Mouse (Mus musculus): ENCODE data around the gene Focad. TPM values are rescaled to one million over a fixed set of nuclear protein-coding genes. Genes with fewer than 3 reads are reported as not detected.

Focad gene
- polyA plus RNA-seq, 1 experiment from 2014 or later, result 20.8 TPM

DNA sequence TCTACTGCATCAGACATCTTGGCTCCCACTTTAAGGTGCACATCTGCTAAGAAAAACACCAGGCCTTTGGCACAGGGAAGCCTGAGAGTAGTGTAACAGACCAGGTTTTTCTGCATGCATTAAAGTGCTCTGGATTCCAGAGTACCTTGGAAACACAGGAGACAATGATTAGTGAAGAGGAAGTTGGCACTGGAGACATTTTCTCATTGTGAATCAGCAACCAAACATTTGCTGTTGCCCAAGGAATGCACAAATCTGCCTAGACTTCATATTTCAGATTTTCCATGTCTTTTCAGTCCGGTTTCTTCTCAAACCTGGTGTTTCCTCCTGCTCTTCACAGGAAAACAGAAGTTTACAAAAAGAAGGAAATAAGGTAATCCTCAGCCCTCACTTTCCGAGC is 317.9 kb downstream of the Focad start:
- H3K4me3 ChIP-seq (ENCODE audit: low read depth, low read length), result no peak overlapping the region
- H3K4me2 ChIP-seq, result no peak overlapping the region
- no peaks in the 10 kb centered on the region for H3K9me3 ChIP-seq (ENCODE audit: low read depth, low read length)
- H3K9ac ChIP-seq, result no peak overlapping the region
- no peak for TF ChIP-seq CTCF (IDR thresholded peaks at IDR 0.05; ENCODE audit: low read depth)
- no peak for ATAC-seq (ENCODE audit: insufficient read depth)
- H3K4me1 ChIP-seq (ENCODE audit: insufficient read depth), result peaks cover 2% of the 10 kb centered on the region; the same call in 1 of the 2 replicates
- 0 out of 2 replicates have a peak, but pooled peaks cover 4% of the 10 kb centered on the region for H3K36me3 ChIP-seq (ENCODE audit: insufficient read depth)
- no peak overlapping the region for H3K27ac ChIP-seq (ENCODE audit: low read depth)
- DNase-seq, result no peak
- 75% methylated on average over 2 of the region's 2 CpGs for WGBS
- no peaks in the 10 kb centered on the region for H3K27me3 ChIP-seq (ENCODE audit: insufficient read depth, low read length)

DNA sequence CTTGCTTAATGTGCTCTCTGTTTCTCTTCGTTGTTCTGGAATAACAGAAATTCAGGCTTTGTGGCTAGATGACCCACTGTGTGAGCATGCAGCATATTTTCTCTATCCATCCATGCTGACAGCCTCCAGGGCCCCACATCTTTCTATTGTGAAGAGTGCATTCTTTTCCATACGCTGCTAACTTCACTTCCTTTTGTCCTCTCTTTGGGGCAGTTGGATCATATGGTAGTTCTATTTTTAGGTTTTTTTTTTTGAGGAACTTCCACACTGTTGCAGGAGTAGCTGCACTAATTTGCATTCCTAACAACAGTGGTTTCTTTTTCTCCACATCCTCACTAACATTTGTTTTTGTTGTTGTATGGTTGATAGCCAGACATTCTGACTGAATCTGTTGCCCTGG is 320.6 kb downstream of the Focad start:
- Histone ChIP-seq H3K4me1 (ENCODE audit: insufficient read depth) (0 out of 2 replicates have a peak, but pooled peaks cover 2% of the 10 kb centered on the region), H3K9ac (no peak overlapping the region), H3K27ac (ENCODE audit: low read depth) (no peak overlapping the region), H3K4me3 (ENCODE audit: low read depth, low read length) (no peak overlapping the region), H3K9me3 (ENCODE audit: low read depth, low read length) (no peaks in the 10 kb centered on the region), H3K36me3 (ENCODE audit: insufficient read depth) (no peaks in the 10 kb centered on the region), H3K4me2 (no peak overlapping the region), H3K27me3 (ENCODE audit: insufficient read depth, low read length) (no peaks in the 10 kb centered on the region)
- 51% methylated on average over 2 of the region's 2 CpGs for WGBS
- ATAC-seq (ENCODE audit: insufficient read depth) (no peak), DNase-seq (no peak)
- no peak for TF ChIP-seq CTCF (IDR thresholded peaks at IDR 0.05; ENCODE audit: low read depth)

DNA sequence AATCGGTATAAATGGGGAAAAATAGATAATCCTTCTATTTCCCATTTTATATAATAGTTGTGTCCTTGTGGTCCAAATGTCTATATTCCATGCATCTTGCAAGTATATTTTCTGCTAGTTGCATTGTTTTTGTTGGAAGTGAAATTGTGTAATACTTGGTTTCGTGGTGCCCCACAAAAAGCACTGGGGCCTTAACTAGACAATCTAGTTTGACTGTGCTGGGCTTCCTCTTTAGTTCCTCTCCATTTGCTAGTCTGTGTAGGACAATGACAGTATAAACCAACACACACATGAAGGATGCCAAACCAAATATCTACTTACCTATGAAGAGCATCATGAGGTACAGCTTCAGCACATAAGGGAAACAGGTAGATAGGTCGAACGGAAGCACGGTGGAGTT is 324.9 kb downstream of the Focad start:
- ATAC-seq (ENCODE audit: insufficient read depth), result no peak

DNA sequence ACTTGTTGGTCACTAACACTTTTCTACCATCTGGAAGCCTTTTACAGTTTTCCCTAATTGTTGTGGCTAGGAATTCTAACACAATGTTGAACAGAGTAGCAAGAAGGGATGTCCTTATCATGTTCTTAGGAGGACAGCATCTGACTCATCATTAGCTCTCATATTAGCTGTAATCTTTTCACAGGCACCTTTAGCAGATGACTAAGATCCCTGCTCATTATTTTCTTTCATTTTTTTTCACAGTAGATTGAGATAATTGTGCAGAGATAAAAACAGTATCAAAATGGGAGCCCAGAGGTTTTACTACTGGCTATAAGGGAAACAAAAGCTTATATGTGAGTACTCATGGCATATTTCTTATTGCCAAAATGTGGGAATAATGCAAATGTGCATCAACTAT is 330.1 kb downstream of the Focad start:
- Histone ChIP-seq H3K4me3 (ENCODE audit: low read depth, low read length) (no peak overlapping the region), H3K4me2 (no peak overlapping the region), H3K27ac (ENCODE audit: low read depth) (no peak overlapping the region), H3K9ac (no peak overlapping the region), H3K9me3 (ENCODE audit: low read depth, low read length) (no peaks in the 10 kb centered on the region), H3K4me1 (ENCODE audit: insufficient read depth) (no peaks in the 10 kb centered on the region), H3K27me3 (ENCODE audit: insufficient read depth, low read length) (no peaks in the 10 kb centered on the region), H3K36me3 (ENCODE audit: insufficient read depth) (no peaks in the 10 kb centered on the region)
- DNase-seq (no peak), ATAC-seq (ENCODE audit: insufficient read depth) (no peak)
- no peak for TF ChIP-seq CTCF (IDR thresholded peaks at IDR 0.05; ENCODE audit: low read depth)

More for the DNA sequence above, 324.9 kb downstream of the Focad start:
- no peaks in the 10 kb centered on the region for H3K27me3 ChIP-seq (ENCODE audit: insufficient read depth, low read length)
- H3K9me3 ChIP-seq (ENCODE audit: low read depth, low read length), result no peaks in the 10 kb centered on the region
- no peak for DNase-seq
- H3K4me2 ChIP-seq, result no peak overlapping the region
- H3K9ac ChIP-seq, result no peak overlapping the region
- TF ChIP-seq CTCF (IDR thresholded peaks at IDR 0.05; ENCODE audit: low read depth), result no peak
- no peak overlapping the region for H3K4me3 ChIP-seq (ENCODE audit: low read depth, low read length)
- 0 out of 2 replicates have a peak, but pooled peaks cover 2% of the 10 kb centered on the region for H3K4me1 ChIP-seq (ENCODE audit: insufficient read depth)
- WGBS, result 93% methylated on average over 5 of the region's 5 CpGs
- H3K36me3 ChIP-seq (ENCODE audit: insufficient read depth), result no peaks in the 10 kb centered on the region
- H3K27ac ChIP-seq (ENCODE audit: low read depth), result no peak overlapping the region

DNA sequence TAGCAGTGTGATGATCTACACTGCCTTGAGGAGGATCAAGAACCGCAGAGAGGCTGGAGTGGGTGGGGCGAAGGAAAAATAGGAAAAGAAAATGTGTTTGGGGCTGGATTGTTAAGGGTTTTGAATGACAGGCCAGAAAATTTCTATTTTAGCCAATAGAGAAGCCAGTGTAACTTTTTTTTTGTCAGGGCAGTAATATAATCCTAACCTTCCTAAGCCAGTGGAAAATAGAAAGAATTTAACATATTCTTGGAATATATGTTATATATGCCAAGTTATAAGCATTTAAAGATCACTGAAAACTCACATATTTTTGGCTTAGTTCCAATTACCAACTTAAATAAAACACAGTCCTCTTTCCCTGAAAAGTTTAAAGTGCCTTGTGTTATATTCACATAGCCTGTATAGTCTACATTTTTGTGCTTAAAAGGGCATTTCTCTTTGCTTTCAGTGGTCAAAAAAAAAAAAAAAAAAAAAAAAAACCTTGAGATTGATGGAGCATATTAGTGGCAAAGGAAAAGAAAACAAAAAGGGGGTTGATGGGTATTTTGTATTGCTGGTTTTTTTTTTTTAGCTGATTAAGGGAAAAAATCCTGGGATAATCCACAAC is 333.3 kb downstream of the Focad start:
- Histone ChIP-seq H3K4me3 (ENCODE audit: low read depth, low read length) (no peak overlapping the region), H3K27ac (ENCODE audit: low read depth) (no peak overlapping the region), H3K9ac (no peak overlapping the region), H3K4me2 (no peak overlapping the region), H3K9me3 (ENCODE audit: low read depth, low read length) (no peaks in the 10 kb centered on the region), H3K36me3 (ENCODE audit: insufficient read depth) (no peaks in the 10 kb centered on the region), H3K27me3 (ENCODE audit: insufficient read depth, low read length) (no peaks in the 10 kb centered on the region), H3K4me1 (ENCODE audit: insufficient read depth) (no peaks in the 10 kb centered on the region)
- DNase-seq (peak; percentile 18), ATAC-seq (ENCODE audit: insufficient read depth) (no peak)
- no peak for TF ChIP-seq CTCF (IDR thresholded peaks at IDR 0.05; ENCODE audit: low read depth)
- 84% methylated on average over 2 of the region's 2 CpGs for WGBS

DNA sequence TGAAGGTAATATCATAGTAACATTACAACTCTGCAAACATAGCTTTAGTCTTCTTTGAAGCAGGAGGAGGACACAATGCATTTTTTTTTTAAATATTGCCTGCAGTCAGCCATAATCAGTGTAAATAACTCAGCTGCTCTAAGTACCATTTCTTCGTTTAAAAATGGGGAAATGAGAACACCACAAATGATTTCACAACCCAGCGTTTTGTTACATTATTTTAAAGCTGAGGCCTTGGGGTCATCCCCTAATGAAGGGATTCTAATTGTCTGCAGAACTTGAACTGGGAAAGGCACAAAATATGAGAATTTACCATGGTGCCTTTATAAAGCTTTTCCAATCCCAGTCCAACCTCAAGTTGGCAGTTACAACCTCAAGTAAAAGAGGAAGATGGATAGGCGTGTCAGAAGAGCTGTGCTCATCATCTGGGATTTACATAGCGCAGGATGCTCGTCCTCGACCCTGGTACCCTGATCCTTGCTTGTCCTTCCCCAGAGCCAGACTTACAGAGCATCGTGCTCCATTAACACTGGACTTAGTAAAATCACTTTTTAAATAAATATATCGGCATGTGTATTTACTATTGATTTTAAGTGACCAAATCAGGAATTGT is 338.1 kb downstream of the Focad start:
- no peak for ATAC-seq (ENCODE audit: insufficient read depth)
- Histone ChIP-seq H3K4me3 (ENCODE audit: low read depth, low read length) (no peak overlapping the region), H3K9ac (no peak overlapping the region), H3K27me3 (ENCODE audit: insufficient read depth, low read length) (no peaks in the 10 kb centered on the region), H3K4me2 (no peak overlapping the region), H3K9me3 (ENCODE audit: low read depth, low read length) (no peaks in the 10 kb centered on the region), H3K36me3 (ENCODE audit: insufficient read depth) (no peaks in the 10 kb centered on the region), H3K27ac (ENCODE audit: low read depth) (no peak overlapping the region), H3K4me1 (ENCODE audit: insufficient read depth) (no peaks in the 10 kb centered on the region)
- 75% methylated on average over 8 of the region's 8 CpGs for WGBS
- DNase-seq, result no peak
- TF ChIP-seq CTCF (IDR thresholded peaks at IDR 0.05; ENCODE audit: low read depth), result no peak

DNA sequence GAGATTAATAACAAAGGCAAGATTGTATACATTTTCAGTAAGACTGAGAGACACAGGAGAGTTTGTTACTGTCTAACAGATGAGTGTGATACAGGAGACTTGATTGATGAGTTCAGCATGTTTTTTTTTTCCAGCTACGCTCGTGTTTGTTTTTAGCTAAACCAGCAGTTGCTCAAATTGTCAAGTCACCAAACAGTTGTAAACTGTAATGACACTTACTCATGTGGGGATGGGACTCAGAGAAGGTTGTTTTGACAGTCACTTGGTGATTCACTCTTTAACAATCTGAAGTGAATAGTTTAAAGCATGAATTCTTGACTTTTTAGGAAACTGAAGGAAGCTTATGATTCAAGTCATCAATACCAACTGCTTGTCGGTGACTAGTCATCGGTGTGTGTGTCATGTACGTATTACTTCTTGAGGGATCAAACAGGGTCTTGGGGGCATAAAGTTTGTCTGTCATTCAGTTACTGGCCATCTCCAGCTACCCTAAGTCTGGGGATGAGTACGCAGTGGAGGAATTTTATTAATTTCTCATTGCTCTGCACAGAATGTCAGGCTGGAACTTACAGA is 342.2 kb downstream of the Focad start:
- Histone ChIP-seq H3K9me3 (ENCODE audit: low read depth, low read length) (no peaks in the 10 kb centered on the region), H3K4me3 (ENCODE audit: low read depth, low read length) (no peak overlapping the region), H3K4me2 (no peak overlapping the region), H3K27me3 (ENCODE audit: insufficient read depth, low read length) (no peaks in the 10 kb centered on the region), H3K27ac (ENCODE audit: low read depth) (no peak overlapping the region), H3K9ac (no peak overlapping the region), H3K4me1 (ENCODE audit: insufficient read depth) (peaks cover 3% of the 10 kb centered on the region; the same call in 1 of the 2 replicates), H3K36me3 (ENCODE audit: insufficient read depth) (no peaks in the 10 kb centered on the region)
- DNase-seq (peak; percentile 19), ATAC-seq (ENCODE audit: insufficient read depth) (no peak)
- no peak for TF ChIP-seq CTCF (IDR thresholded peaks at IDR 0.05; ENCODE audit: low read depth)
- WGBS, result 47% methylated on average over 6 of the region's 6 CpGs

Measured in lung, embryonic 14.5 days (tissue).